Mouse (Mus musculus): ENCODE measurements around the gene Tinagl1. TPM values are rescaled to one million over a fixed set of nuclear protein-coding genes. Genes with fewer than 3 reads are reported as not detected.

Gene Tinagl1
- polyA plus RNA-seq (2017; shearing (Covaris generic)), result not detected

GRCm38 (mm10) chr4:130175072-130175711 is at the start of gene Tinagl1:
Tinagl1 (minus strand) TSS chr4:130175122.

GRCm38 (mm10) chr4:130222179-130222578 is 47.3 kb upstream of the Tinagl1 start, which contains the start of gene Gm853:
Gm853 (minus strand) TSS chr4:130222401.

GRCm38 (mm10) chr4:130139214-130139492 is 35.8 kb downstream of the Tinagl1 start, which contains the start of gene Hcrtr1:
Hcrtr1 (minus strand) TSS chr4:130139359.

Other genes starting within 250 kb of the Tinagl1 start
- not detected for gene Spocd1, start 245.9 kb downstream of the Tinagl1 start, polyA plus RNA-seq (2017; shearing (Covaris generic))
- under 1 TPM in 1 of 2 experiments, not detected in 1; 0.45 TPM for gene Adgrb2, start 190.3 kb downstream of the Tinagl1 start, polyA plus RNA-seq (2017; shearing (Covaris generic))
- gene Col16a1, start 127.3 kb downstream of the Tinagl1 start, polyA plus RNA-seq (2017; shearing (Covaris generic)), result under 1 TPM; 0.20 to 0.49 TPM
- gene Pef1, start 72.6 kb downstream of the Tinagl1 start, polyA plus RNA-seq (2017; shearing (Covaris generic)), result 10 to 100 TPM; 57.2 to 69.0 TPM
- gene Hcrtr1, start 35.8 kb downstream of the Tinagl1 start, polyA plus RNA-seq (2017; shearing (Covaris generic)), result not detected
- not detected for gene Gm853, start 47.3 kb upstream of the Tinagl1 start, polyA plus RNA-seq (2017; shearing (Covaris generic))
- gene Serinc2, start 104.1 kb upstream of the Tinagl1 start, polyA plus RNA-seq (2017; shearing (Covaris generic)), result not detected
- gene Fabp3, start 133.5 kb upstream of the Tinagl1 start, polyA plus RNA-seq (2017; shearing (Covaris generic)), result under 1 TPM in 1 of 2 experiments, not detected in 1; 0.93 TPM
- gene Gm10570, start 133.6 kb upstream of the Tinagl1 start, polyA plus RNA-seq (2017; shearing (Covaris generic)), result under 1 TPM in 1 of 2 experiments, not detected in 1; 0.84 TPM
- 10 to 100 TPM; 64.6 to 69.6 TPM for gene Zcchc17, start 184.8 kb upstream of the Tinagl1 start, polyA plus RNA-seq (2017; shearing (Covaris generic))
- gene Snrnp40, start 185.0 kb upstream of the Tinagl1 start, polyA plus RNA-seq (2017; shearing (Covaris generic)), result 100 to 1,000 TPM; 114 to 136 TPM